Mouse (Mus musculus) liver, adult 2 months (tissue): Measurements from ENCODE around the gene Epb41l5.

ENCODE experiments used
- CTCF ChIP-seq: fragments of 200-500 bp; IDR thresholded peaks from 2 replicates; pipeline ENCODE4 v1.5.1; 2011; ENCODE audit warnings: low read depth, low read length, control low read depth
- POLR2A ChIP-seq: fragments of 200-500 bp; IDR thresholded peaks from 2 replicates; pipeline ENCODE4 v1.6.1; 2011; ENCODE audit warnings: low read length, control low read depth; ENCODE audit not compliant: insufficient read depth; ENCODE audit errors: extremely low read depth

DNA sequence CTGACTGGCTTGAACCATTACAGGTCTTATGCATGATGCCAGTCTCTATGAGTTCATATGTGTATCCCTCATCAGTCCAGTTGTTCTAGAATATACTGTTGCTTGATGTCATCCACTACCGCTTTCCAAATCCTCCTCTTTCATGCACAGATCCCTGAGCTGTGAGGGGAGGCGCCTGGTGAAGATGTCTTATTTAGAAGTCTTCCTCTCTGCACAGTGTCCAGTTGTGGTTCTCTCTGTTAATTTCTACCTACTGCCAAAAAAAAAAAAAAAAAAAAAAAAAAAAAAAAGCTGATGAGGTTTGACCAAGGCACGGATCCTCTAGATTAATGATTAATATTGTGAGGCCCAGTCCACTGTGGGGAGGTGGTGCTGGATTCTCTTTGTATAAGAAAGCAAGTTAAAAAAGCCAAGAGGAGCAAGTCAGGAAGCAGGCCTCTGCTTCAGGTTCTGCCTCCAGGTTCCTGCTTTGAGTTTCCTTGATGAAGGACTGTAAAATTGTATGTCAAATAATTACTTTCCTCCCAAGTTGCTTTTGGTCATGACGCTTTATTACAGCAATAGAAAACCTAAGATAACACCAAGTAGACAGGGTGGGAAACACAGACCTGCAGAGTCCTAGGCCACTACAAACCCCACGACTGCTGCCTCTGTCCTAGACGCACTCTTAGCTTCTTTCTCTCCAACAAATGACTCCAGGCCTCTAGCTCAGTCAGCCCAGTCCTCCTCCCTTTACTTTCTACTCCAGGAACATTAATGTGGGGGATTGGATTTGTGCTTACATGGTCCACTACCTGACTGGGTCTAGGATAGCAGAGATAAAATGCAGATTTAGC lies 11.4 kb downstream of the Epb41l5 start:
- TF ChIP-seq CTCF (no peak), POLR2A (no peak)
